Mouse (Mus musculus): ENCODE measurements at regions not wholly inside any gene's neighbourhood (a gene's known extent, or its start where the extent isn't known, plus 50 kb on each side); places are given as distances from the start of the nearest gene placed in this dataset.
A peak's percentile ranks its signal among the peaks of the same experiment; 100 is the strongest.

GRCm38 (mm10) chr4:152919851-152920250 is 442.2 kb upstream of the Kcnab2 start:
- Histone ChIP-seq H3K4me1 (replicated peaks; ENCODE audit: low read depth, low read length) (peaks cover 22% of the 10 kb centered on the region), H3K36me3 (ENCODE audit: insufficient read depth, low read length) (no peaks in the 10 kb centered on the region), H3K9me3 (ENCODE audit: low read length) (peaks cover 23% of the 10 kb centered on the region), H3K4me3 (replicated peaks; ENCODE audit: low read length) (no peak overlapping the region), H3K27me3 (ENCODE audit: insufficient read depth, low read length) (no peaks in the 10 kb centered on the region)
- TF ChIP-seq POU5F1 (IDR thresholded peaks at IDR 0.05; ENCODE audit: borderline replicate concordance, low read length) (no peak), CTCF (conservative IDR thresholded peaks at IDR 0.05; ENCODE audit: low read length) (no peak), NANOG (IDR thresholded peaks at IDR 0.05; ENCODE audit: borderline replicate concordance, low read length) (no peak)

GRCm38 (mm10) chr4:152916576-152916975 is 438.9 kb upstream of the Kcnab2 start:
- peaks cover 42% of the 10 kb centered on the region for H3K4me1 ChIP-seq (replicated peaks; ENCODE audit: low read depth, low read length)
- peaks cover 15% of the 10 kb centered on the region for H3K9me3 ChIP-seq (ENCODE audit: low read length)
- TF ChIP-seq NANOG (IDR thresholded peaks at IDR 0.05; ENCODE audit: borderline replicate concordance, low read length), result peak; percentile 50; the same call in 1 of the 2 replicates
- no peak for TF ChIP-seq POU5F1 (IDR thresholded peaks at IDR 0.05; ENCODE audit: borderline replicate concordance, low read length)

GRCm38 (mm10) chr4:152913497-152913896 is 435.8 kb upstream of the Kcnab2 start:
- no peaks in the 10 kb centered on the region for H3K27me3 ChIP-seq (ENCODE audit: insufficient read depth, low read length)
- H3K4me3 ChIP-seq (replicated peaks; ENCODE audit: low read length), result peak overlapping the region; percentile 41
- TF ChIP-seq POU5F1 (IDR thresholded peaks at IDR 0.05; ENCODE audit: borderline replicate concordance, low read length) (no peak), NANOG (IDR thresholded peaks at IDR 0.05; ENCODE audit: borderline replicate concordance, low read length) (no peak), CTCF (conservative IDR thresholded peaks at IDR 0.05; ENCODE audit: low read length) (no peak)
- H3K36me3 ChIP-seq (ENCODE audit: insufficient read depth, low read length), result no peaks in the 10 kb centered on the region
- peaks cover 42% of the 10 kb centered on the region for H3K4me1 ChIP-seq (replicated peaks; ENCODE audit: low read depth, low read length)
- H3K9me3 ChIP-seq (ENCODE audit: low read length), result no peaks in the 10 kb centered on the region

More at GRCm38 (mm10) chr4:152916576-152916975, 438.9 kb upstream of the Kcnab2 start:
- no peak overlapping the region for H3K4me3 ChIP-seq (replicated peaks; ENCODE audit: low read length)
- no peaks in the 10 kb centered on the region for H3K27me3 ChIP-seq (ENCODE audit: insufficient read depth, low read length)
- H3K36me3 ChIP-seq (ENCODE audit: insufficient read depth, low read length), result no peaks in the 10 kb centered on the region

GRCm38 (mm10) chr4:152912846-152913245 is 435.2 kb upstream of the Kcnab2 start:
- Histone ChIP-seq H3K27me3 (ENCODE audit: insufficient read depth, low read length) (no peaks in the 10 kb centered on the region), H3K4me3 (replicated peaks; ENCODE audit: low read length) (0 out of 2 replicates have a peak overlapping the region, but pooled peaks have one; percentile 37), H3K36me3 (ENCODE audit: insufficient read depth, low read length) (no peaks in the 10 kb centered on the region), H3K4me1 (replicated peaks; ENCODE audit: low read depth, low read length) (peaks cover 40% of the 10 kb centered on the region), H3K9me3 (ENCODE audit: low read length) (no peaks in the 10 kb centered on the region)
- TF ChIP-seq NANOG (IDR thresholded peaks at IDR 0.05; ENCODE audit: borderline replicate concordance, low read length) (no peak), POU5F1 (IDR thresholded peaks at IDR 0.05; ENCODE audit: borderline replicate concordance, low read length) (no peak), CTCF (conservative IDR thresholded peaks at IDR 0.05; ENCODE audit: low read length) (no peak)

GRCm38 (mm10) chr4:152908235-152908634 is 430.6 kb upstream of the Kcnab2 start:
- no peaks in the 10 kb centered on the region for H3K27me3 ChIP-seq (ENCODE audit: insufficient read depth, low read length)
- H3K4me3 ChIP-seq (replicated peaks; ENCODE audit: low read length), result no peak overlapping the region
- no peaks in the 10 kb centered on the region for H3K36me3 ChIP-seq (ENCODE audit: insufficient read depth, low read length)
- H3K4me1 ChIP-seq (replicated peaks; ENCODE audit: low read depth, low read length), result peaks cover 11% of the 10 kb centered on the region
- H3K9me3 ChIP-seq (ENCODE audit: low read length), result no peaks in the 10 kb centered on the region
- TF ChIP-seq NANOG (IDR thresholded peaks at IDR 0.05; ENCODE audit: borderline replicate concordance, low read length) (no peak), POU5F1 (IDR thresholded peaks at IDR 0.05; ENCODE audit: borderline replicate concordance, low read length) (no peak), CTCF (conservative IDR thresholded peaks at IDR 0.05; ENCODE audit: low read length) (no peak)

GRCm38 (mm10) chr4:152902851-152903250 is 425.2 kb upstream of the Kcnab2 start:
- Histone ChIP-seq H3K9me3 (ENCODE audit: low read length) (no peaks in the 10 kb centered on the region), H3K4me1 (replicated peaks; ENCODE audit: low read depth, low read length) (no peaks in the 10 kb centered on the region), H3K27me3 (ENCODE audit: insufficient read depth, low read length) (peaks cover 3% of the 10 kb centered on the region; the same call in 1 of the 2 replicates), H3K4me3 (replicated peaks; ENCODE audit: low read length) (no peak overlapping the region), H3K36me3 (ENCODE audit: insufficient read depth, low read length) (no peaks in the 10 kb centered on the region)
- TF ChIP-seq CTCF (conservative IDR thresholded peaks at IDR 0.05; ENCODE audit: low read length) (no peak), NANOG (IDR thresholded peaks at IDR 0.05; ENCODE audit: borderline replicate concordance, low read length) (no peak), POU5F1 (IDR thresholded peaks at IDR 0.05; ENCODE audit: borderline replicate concordance, low read length) (no peak)

GRCm38 (mm10) chr4:152900049-152900448 is 422.4 kb upstream of the Kcnab2 start:
- TF ChIP-seq CTCF (conservative IDR thresholded peaks at IDR 0.05; ENCODE audit: low read length), result no peak
- no peak for TF ChIP-seq NANOG (IDR thresholded peaks at IDR 0.05; ENCODE audit: borderline replicate concordance, low read length)
- no peak for TF ChIP-seq POU5F1 (IDR thresholded peaks at IDR 0.05; ENCODE audit: borderline replicate concordance, low read length)
- H3K4me1 ChIP-seq (replicated peaks; ENCODE audit: low read depth, low read length), result 0 out of 2 replicates have a peak, but pooled peaks cover 7% of the 10 kb centered on the region
- no peaks in the 10 kb centered on the region for H3K36me3 ChIP-seq (ENCODE audit: insufficient read depth, low read length)

GRCm38 (mm10) chr4:152895076-152895475 is 417.4 kb upstream of the Kcnab2 start:
- no peak for TF ChIP-seq POU5F1 (IDR thresholded peaks at IDR 0.05; ENCODE audit: borderline replicate concordance, low read length)
- no peak for TF ChIP-seq NANOG (IDR thresholded peaks at IDR 0.05; ENCODE audit: borderline replicate concordance, low read length)
- H3K36me3 ChIP-seq (ENCODE audit: insufficient read depth, low read length), result no peaks in the 10 kb centered on the region
- H3K27me3 ChIP-seq (ENCODE audit: insufficient read depth, low read length), result 0 out of 2 replicates have a peak, but pooled peaks cover 2% of the 10 kb centered on the region
- peaks cover 16% of the 10 kb centered on the region for H3K9me3 ChIP-seq (ENCODE audit: low read length)
- no peak overlapping the region for H3K4me3 ChIP-seq (replicated peaks; ENCODE audit: low read length)
- peaks cover 10% of the 10 kb centered on the region for H3K4me1 ChIP-seq (replicated peaks; ENCODE audit: low read depth, low read length)

More at GRCm38 (mm10) chr4:152900049-152900448, 422.4 kb upstream of the Kcnab2 start:
- no peak overlapping the region for H3K4me3 ChIP-seq (replicated peaks; ENCODE audit: low read length)
- H3K9me3 ChIP-seq (ENCODE audit: low read length), result no peaks in the 10 kb centered on the region
- H3K27me3 ChIP-seq (ENCODE audit: insufficient read depth, low read length), result peaks cover 3% of the 10 kb centered on the region; the same call in 1 of the 2 replicates

GRCm38 (mm10) chr4:152892997-152893396 is 415.3 kb upstream of the Kcnab2 start:
- peaks cover 14% of the 10 kb centered on the region for H3K4me1 ChIP-seq (replicated peaks; ENCODE audit: low read depth, low read length)
- no peak for TF ChIP-seq NANOG (IDR thresholded peaks at IDR 0.05; ENCODE audit: borderline replicate concordance, low read length)
- no peak for TF ChIP-seq POU5F1 (IDR thresholded peaks at IDR 0.05; ENCODE audit: borderline replicate concordance, low read length)
- TF ChIP-seq CTCF (conservative IDR thresholded peaks at IDR 0.05; ENCODE audit: low read length), result no peak
- H3K27me3 ChIP-seq (ENCODE audit: insufficient read depth, low read length), result 0 out of 2 replicates have a peak, but pooled peaks cover 2% of the 10 kb centered on the region
- peaks cover 16% of the 10 kb centered on the region for H3K9me3 ChIP-seq (ENCODE audit: low read length)
- no peaks in the 10 kb centered on the region for H3K36me3 ChIP-seq (ENCODE audit: insufficient read depth, low read length)
- H3K4me3 ChIP-seq (replicated peaks; ENCODE audit: low read length), result no peak overlapping the region
